Mouse (Mus musculus) MEL (cell line): ENCODE measurements at regions not wholly inside any gene's neighbourhood (a gene's known extent, or its start where the extent isn't known, plus 50 kb on each side); places are given as distances from the start of the nearest gene placed in this dataset.

Experiments
- DNase-seq: peaks from one replicate; pipeline ENCODE4 v3.0.0; 2011; ENCODE audit warnings: low read depth, low spot score
- H3K27ac ChIP-seq: 2 replicates; pipeline ENCODE4 v1.5.1; 2012; ENCODE audit warnings: low read depth, mild to moderate bottlenecking, control low read depth, low read length, moderate library complexity; ENCODE audit not compliant: control insufficient read depth
- H3K27me3 ChIP-seq, 2 experiments: fragments of 150-350 bp in 1 of 2; sonication (generic) in 1 of 2; 2 replicates each; pipeline ENCODE4 v1.6.1; 2012; ENCODE audit warnings: low read length in 2 of 2, mild to moderate bottlenecking in 2 of 2, improper control_type of control experiment in 1 of 2, moderate library complexity in 1 of 2; ENCODE audit not compliant: insufficient read depth in 2 of 2, control insufficient read depth in 1 of 2
- H3K36me3 ChIP-seq, 2 experiments: 2 replicates each; pipeline ENCODE4 v1.6.1; 2012 to 2014; ENCODE audit warnings: low read length in 2 of 2, improper control_type of control experiment in 1 of 2, inconsistent platforms in 1 of 2, mild to moderate bottlenecking in 1 of 2; ENCODE audit not compliant: insufficient read depth in 2 of 2, control insufficient read depth in 1 of 2
- H3K4me1 ChIP-seq, 2 experiments: fragments of 150-350 bp in 1 of 2; sonication (generic) in 1 of 2; 2 replicates each; pipeline ENCODE4 v1.6.1; 2012; ENCODE audit warnings: low read length in 2 of 2, improper control_type of control experiment in 1 of 2, mild to moderate bottlenecking in 1 of 2; ENCODE audit not compliant: insufficient read depth in 2 of 2, control insufficient read depth in 1 of 2
- H3K4me3 ChIP-seq, 2 experiments: fragments of 150-350 bp in 1 of 2; sonication (generic) in 1 of 2; 2 replicates each; pipeline ENCODE4 v1.5.1; 2012; ENCODE audit warnings: low read depth in 2 of 2, low read length in 2 of 2, mild to moderate bottlenecking in 2 of 2, moderate library complexity in 2 of 2, control low read depth in 1 of 2, improper control_type of control experiment in 1 of 2; ENCODE audit not compliant: control insufficient read depth in 1 of 2, insufficient read depth in 1 of 2
- H3K79me2 ChIP-seq: 2 replicates; pipeline ENCODE4 v1.6.1; 2012; ENCODE audit warnings: mild to moderate bottlenecking, low read length, moderate library complexity; ENCODE audit not compliant: control insufficient read depth, poor library complexity, insufficient read depth
- H3K9ac ChIP-seq: 2 replicates; pipeline ENCODE4 v1.6.1; 2012; ENCODE audit warnings: low read depth, mild to moderate bottlenecking, control low read depth, low read length, moderate library complexity; ENCODE audit not compliant: control insufficient read depth, poor library complexity, severe bottlenecking
- H3K9me3 ChIP-seq: fragments of 150-350 bp; sonication (generic); replicated peaks from 2 replicates; pipeline ENCODE4 v1.6.1; 2012; ENCODE audit warnings: mild to moderate bottlenecking, low read length, improper control_type of control experiment, moderate library complexity; ENCODE audit not compliant: insufficient read depth
- CHD2 ChIP-seq: IDR thresholded peaks from 2 replicates; pipeline ENCODE4 v1.6.1; 2011; ENCODE audit warnings: low read length, improper control_type of control experiment
- CTCF ChIP-seq, 3 experiments: IDR thresholded peaks in 2 of 3; conservative IDR thresholded peaks in 1 of 3; 2 replicates each; pipeline ENCODE4 v1.5.1; 2011 to 2012; ENCODE audit warnings: low read length in 3 of 3, low read depth in 2 of 3, mild to moderate bottlenecking in 2 of 3, improper control_type of control experiment in 1 of 3, inconsistent platforms in 1 of 3, mixed read lengths in 1 of 3, moderate library complexity in 1 of 3; ENCODE audit not compliant: control insufficient read depth in 1 of 3, insufficient read depth in 1 of 3, poor library complexity in 1 of 3, severe bottlenecking in 1 of 3
- ELF1 ChIP-seq: IDR thresholded peaks from 2 replicates; pipeline ENCODE4 v1.6.1; 2014; ENCODE audit warnings: low read depth, mild to moderate bottlenecking, inconsistent platforms, low read length, improper control_type of control experiment, moderate library complexity
- EP300 ChIP-seq, 2 experiments: IDR thresholded peaks; 2 replicates each; pipeline ENCODE4 v1.6.1; 2011; ENCODE audit warnings: improper control_type of control experiment in 2 of 2, low read length in 2 of 2, low read depth in 1 of 2, mild to moderate bottlenecking in 1 of 2
- GABPA ChIP-seq: IDR thresholded peaks from 2 replicates; pipeline ENCODE4 v1.6.1; 2012; ENCODE audit warnings: low read depth, mild to moderate bottlenecking, inconsistent platforms, low read length, improper control_type of control experiment, moderate library complexity
- JUND ChIP-seq: IDR thresholded peaks from 2 replicates; pipeline ENCODE4 v1.6.1; 2011; ENCODE audit warnings: low read depth, mild to moderate bottlenecking, improper control_type of control experiment, low read length
- KAT2A ChIP-seq: conservative IDR thresholded peaks from 2 replicates; pipeline ENCODE4 v1.6.1; 2012; ENCODE audit warnings: low read depth, low read length, improper control_type of control experiment, inconsistent platforms
- MEF2A ChIP-seq: IDR thresholded peaks from 2 replicates; pipeline ENCODE4 v1.6.1; 2014; ENCODE audit warnings: low read depth, mild to moderate bottlenecking, inconsistent platforms, low read length, improper control_type of control experiment; ENCODE audit not compliant: poor library complexity, insufficient replicate concordance, severe bottlenecking; ENCODE audit errors: extremely low read depth
- MXI1 ChIP-seq: IDR thresholded peaks from 2 replicates; pipeline ENCODE4 v1.6.1; 2011; ENCODE audit warnings: mild to moderate bottlenecking, low read depth, low read length, improper control_type of control experiment
- MYB ChIP-seq: IDR thresholded peaks from 2 replicates; pipeline ENCODE4 v1.6.1; 2011; ENCODE audit warnings: mild to moderate bottlenecking, low read depth, low read length, improper control_type of control experiment
- NELFE ChIP-seq: IDR thresholded peaks from 2 replicates; pipeline ENCODE4 v1.6.1; 2011; ENCODE audit warnings: low read depth, low read length, improper control_type of control experiment
- NRF1 ChIP-seq: IDR thresholded peaks from 2 replicates; pipeline ENCODE4 v1.6.1; 2014; ENCODE audit warnings: low read depth, mild to moderate bottlenecking, inconsistent platforms, low read length, improper control_type of control experiment, moderate library complexity; ENCODE audit not compliant: poor library complexity, insufficient read depth, severe bottlenecking
- POLR2AphosphoS2 ChIP-seq: IDR thresholded peaks from 2 replicates; pipeline ENCODE4 v1.6.1; 2011; ENCODE audit warnings: low read length, improper control_type of control experiment
- RCOR1 ChIP-seq: IDR thresholded peaks from 2 replicates; pipeline ENCODE4 v1.6.1; 2012; ENCODE audit warnings: low read depth, mild to moderate bottlenecking, inconsistent platforms, low read length, improper control_type of control experiment
- TBP ChIP-seq: IDR thresholded peaks from 2 replicates; pipeline ENCODE4 v1.8.0; 2011; ENCODE audit warnings: low read depth, low read length, improper control_type of control experiment
- UBTF ChIP-seq: IDR thresholded peaks from 2 replicates; pipeline ENCODE4 v1.6.1; 2012; ENCODE audit warnings: low read depth, mild to moderate bottlenecking, inconsistent platforms, low read length, improper control_type of control experiment, moderate library complexity, borderline replicate concordance; ENCODE audit not compliant: insufficient read depth
- USF1 ChIP-seq: IDR thresholded peaks from 2 replicates; pipeline ENCODE4 v1.6.1; 2014; ENCODE audit warnings: low read depth, mild to moderate bottlenecking, inconsistent platforms, low read length, improper control_type of control experiment, moderate library complexity
- USF2 ChIP-seq, 2 experiments: IDR thresholded peaks; 2 replicates each; pipeline ENCODE4 v1.6.1; 2011 to 2012; ENCODE audit warnings: improper control_type of control experiment in 2 of 2, low read length in 2 of 2, borderline replicate concordance in 1 of 2, inconsistent platforms in 1 of 2, low read depth in 1 of 2, mild to moderate bottlenecking in 1 of 2; ENCODE audit not compliant: insufficient read depth in 1 of 2
- ZKSCAN1 ChIP-seq: IDR thresholded peaks from 2 replicates; pipeline ENCODE4 v1.6.1; 2012; ENCODE audit warnings: low read depth, mild to moderate bottlenecking, inconsistent platforms, low read length, improper control_type of control experiment, moderate library complexity
- ZMIZ1 ChIP-seq: IDR thresholded peaks from 2 replicates; pipeline ENCODE4 v1.6.1; 2012; ENCODE audit warnings: low read depth, mild to moderate bottlenecking, inconsistent platforms, low read length, improper control_type of control experiment, moderate library complexity

DNA sequence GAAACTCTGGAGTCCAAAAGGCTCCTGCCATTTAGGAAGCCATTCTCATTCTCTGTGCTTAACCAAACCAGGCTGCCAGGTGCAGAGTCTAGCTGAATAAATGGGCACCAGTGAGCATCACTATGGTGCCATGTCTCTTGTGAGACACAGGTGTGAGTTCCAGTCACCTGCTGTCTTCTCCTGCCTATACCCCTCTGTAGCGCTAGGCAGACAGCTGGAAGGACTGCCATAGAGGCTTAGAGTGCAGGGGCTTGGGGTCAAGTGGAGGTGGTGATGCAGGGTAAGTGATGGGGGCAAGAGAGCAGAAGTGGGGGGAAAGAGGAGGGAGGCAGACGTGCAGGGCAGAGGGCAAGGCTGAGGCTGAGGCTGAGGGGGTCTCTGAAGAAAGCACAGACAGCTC lies 122.7 kb upstream of the Spdye4c start:
- no peak overlapping the region for H3K27ac ChIP-seq
- no peaks in the 10 kb centered on the region; a peak in 2 of 4 replicates for H3K27me3 ChIP-seq
- no peak for TF ChIP-seq USF1
- no peak for DNase-seq
- H3K36me3 ChIP-seq: no peaks in the 10 kb centered on the region
- H3K9ac ChIP-seq: no peak overlapping the region
- H3K79me2 ChIP-seq: no peaks in the 10 kb centered on the region
- H3K4me3 ChIP-seq: no peak overlapping the region
- no peaks in the 10 kb centered on the region for H3K4me1 ChIP-seq
- no peaks in the 10 kb centered on the region for H3K9me3 ChIP-seq

- TF ChIP-seq RCOR1: no peak
- no peak for TF ChIP-seq MXI1
- no peak for TF ChIP-seq USF2 (IDR thresholded peaks at IDR 0.05; ENCODE audit: borderline replicate concordance in 1 of 2, insufficient read depth in 1 of 2, low read depth in 1 of 2, low read length in 2 of 2)
- no peak for TF ChIP-seq ELF1
- no peak for TF ChIP-seq EP300 (IDR thresholded peaks at IDR 0.05; ENCODE audit: low read depth in 1 of 2, low read length in 2 of 2)
- no peak for TF ChIP-seq UBTF
- no peak for TF ChIP-seq CTCF (IDR thresholded peaks at IDR 0.05 in 2 of 3, conservative IDR thresholded peaks at IDR 0.05 in 1 of 3; ENCODE audit: control insufficient read depth in 1 of 3, insufficient read depth in 1 of 3, low read depth in 2 of 3, low read length in 3 of 3, poor library complexity in 1 of 3, severe bottlenecking in 1 of 3)
- TF ChIP-seq MYB: no peak
- no peak for TF ChIP-seq JUND
- no peak for TF ChIP-seq ZMIZ1
- no peak for TF ChIP-seq GABPA
- no peak for TF ChIP-seq MEF2A
- no peak for TF ChIP-seq NRF1
- TF ChIP-seq NELFE: no peak
- TF ChIP-seq KAT2A: no peak
- no peak for TF ChIP-seq TBP
- TF ChIP-seq ZKSCAN1: no peak
- TF ChIP-seq POLR2AphosphoS2: no peak
- no peak for TF ChIP-seq CHD2
- H3K36me3 ChIP-seq: no peaks in the 10 kb centered on the region
- H3K4me3 ChIP-seq: no peak overlapping the region
- no peaks in the 10 kb centered on the region for H3K79me2 ChIP-seq
- no peaks in the 10 kb centered on the region for H3K9me3 ChIP-seq
- H3K4me1 ChIP-seq: no peaks in the 10 kb centered on the region
- H3K27ac ChIP-seq: no peak overlapping the region
- peaks cover 2 to 6% of the 10 kb centered on the region in 2 experiments; a peak in 3 of 4 replicates for H3K27me3 ChIP-seq
- no peak overlapping the region for H3K9ac ChIP-seq
- no peak for DNase-seq
These were observed 120.7 kb upstream of the Spdye4c start for GRCm38 (mm10) chr2:128470351-128470750.
